ENCODE assay signal across 21 mouse cellular contexts in the genomic region with DNA sequence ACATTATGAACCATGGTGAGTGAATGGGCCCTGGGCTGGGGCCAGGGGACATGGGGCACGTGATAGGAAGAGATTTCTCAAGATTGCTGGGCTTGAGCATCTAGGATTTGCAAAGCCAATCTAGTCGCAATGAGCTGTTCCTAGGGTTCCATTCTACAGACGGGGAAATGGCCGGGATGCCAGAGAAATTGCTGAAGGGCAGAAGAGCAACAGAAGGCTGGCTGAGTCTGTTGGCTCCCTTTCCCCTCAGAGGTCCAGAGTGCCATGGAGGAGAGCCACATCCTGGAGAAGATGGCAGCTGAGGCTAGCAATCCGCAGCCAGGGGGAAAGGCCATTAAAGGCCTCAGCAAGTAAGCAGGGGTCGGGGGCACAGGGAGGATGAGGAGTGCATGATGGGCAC. TPM values are rescaled to one million over a fixed set of nuclear protein-coding genes. Genes with fewer than 3 reads are reported as not detected.
"Had no signal": no experiment of that assay in that cellular context is flagged by ENCODE, and none has a peak within 500 bp of the region (broad histone marks: within the 10 kb centered on the region; RNA-seq: fewer than 3 reads in every experiment).

No protein-coding gene starts in this region.

- H3K4me3 ChIP-seq: kidney, embryonic 15.5 days; left cerebral cortex, adult 2 months; limb, embryonic 12.5 days; midbrain, embryonic 12.5 days; stomach, embryonic 15.5 days had no signal

- H3K4me1 ChIP-seq: kidney, embryonic 15.5 days; limb, embryonic 12.5 days; midbrain, embryonic 12.5 days; stomach, embryonic 15.5 days had no signal

- H3K9me3 ChIP-seq: kidney, embryonic 15.5 days; limb, embryonic 12.5 days; midbrain, embryonic 12.5 days; stomach, embryonic 15.5 days had no signal

- H3K27ac ChIP-seq: kidney, embryonic 15.5 days; left cerebral cortex, adult 2 months; limb, embryonic 12.5 days; liver, embryonic 14.5 days; midbrain, embryonic 12.5 days; stomach, embryonic 15.5 days had no signal

- H3K36me3 ChIP-seq: kidney, embryonic 15.5 days; limb, embryonic 12.5 days; midbrain, embryonic 12.5 days; stomach, embryonic 15.5 days had no signal

- H3K27me3 ChIP-seq: kidney, embryonic 15.5 days; limb, embryonic 12.5 days; midbrain, embryonic 12.5 days; stomach, embryonic 15.5 days had no signal

- H3K9ac ChIP-seq: kidney, embryonic 15.5 days; limb, embryonic 12.5 days; liver, embryonic 14.5 days; midbrain, embryonic 12.5 days; stomach, embryonic 15.5 days had no signal

- DNase-seq: kidney, postnatal 14 days; liver; lung, adult 18-20 months; right cerebral cortex, postnatal 14 days; thymus, postnatal 36 days had no signal

- H3K4me2 ChIP-seq: kidney, embryonic 15.5 days; limb, embryonic 12.5 days; midbrain, embryonic 12.5 days; stomach, embryonic 15.5 days had no signal

RNA-seq across cellular contexts. Expression of a gene that starts 2.5 kb away (rescaled TPM):
- total RNA-seq: layer of hippocampus, adult 8-10 months; layer of hippocampus, postnatal 25 days; left cerebral cortex, adult 2 months; left cerebral cortex, postnatal 25 days; megakaryocyte-erythroid progenitor cell, adult 5-6 weeks had no signal
- polyA plus RNA-seq: kidney, embryonic 15.5 days; large intestine, adult 2 months; limb, embryonic 12.5 days; liver, embryonic 14.5 days; lung, embryonic 16.5 days; midbrain, embryonic 12.5 days; midbrain, postnatal 0 days; neural tube, embryonic 14.5 days; spleen, adult 2 months; stomach, embryonic 15.5 days; thymus, postnatal 0 days had no signal

RNA-seq across cellular contexts. Expression of a gene that starts 15.3 kb away (rescaled TPM):
- total RNA-seq: layer of hippocampus, adult 8-10 months; layer of hippocampus, postnatal 25 days; left cerebral cortex, adult 2 months; left cerebral cortex, postnatal 25 days; megakaryocyte-erythroid progenitor cell, adult 5-6 weeks had no signal
- polyA plus RNA-seq: kidney, embryonic 15.5 days; large intestine, adult 2 months; limb, embryonic 12.5 days; liver, embryonic 14.5 days; lung, embryonic 16.5 days; midbrain, embryonic 12.5 days; midbrain, postnatal 0 days; neural tube, embryonic 14.5 days; stomach, embryonic 15.5 days had no signal

RNA-seq across cellular contexts. Expression of a gene that starts 27.9 kb away (rescaled TPM):
- total RNA-seq: layer of hippocampus, adult 8-10 months; layer of hippocampus, postnatal 25 days; left cerebral cortex, adult 2 months; left cerebral cortex, postnatal 25 days; megakaryocyte-erythroid progenitor cell, adult 5-6 weeks had no signal
- polyA plus RNA-seq: kidney, embryonic 15.5 days; large intestine, adult 2 months; limb, embryonic 12.5 days; liver, embryonic 14.5 days; lung, embryonic 16.5 days; midbrain, embryonic 12.5 days; neural tube, embryonic 14.5 days; stomach, embryonic 15.5 days had no signal

RNA-seq across cellular contexts. Expression of a gene that starts 31.8 kb away (rescaled TPM):
- total RNA-seq: layer of hippocampus, adult 8-10 months; layer of hippocampus, postnatal 25 days; left cerebral cortex, adult 2 months; left cerebral cortex, postnatal 25 days; megakaryocyte-erythroid progenitor cell, adult 5-6 weeks; midbrain, postnatal 0 days had no signal
- polyA plus RNA-seq: kidney, embryonic 15.5 days; large intestine, adult 2 months; limb, embryonic 12.5 days; liver, embryonic 14.5 days; lung, embryonic 16.5 days; midbrain, embryonic 12.5 days; midbrain, postnatal 0 days; neural tube, embryonic 14.5 days; spleen, adult 2 months; stomach, embryonic 15.5 days; thymus, postnatal 0 days had no signal

RNA-seq across cellular contexts. Expression of a gene that starts 35.3 kb away (rescaled TPM):
- total RNA-seq: layer of hippocampus, adult 8-10 months; layer of hippocampus, postnatal 25 days; left cerebral cortex, adult 2 months; left cerebral cortex, postnatal 25 days; megakaryocyte-erythroid progenitor cell, adult 5-6 weeks; midbrain, postnatal 0 days had no signal
- polyA plus RNA-seq: kidney, embryonic 15.5 days; large intestine, adult 2 months; limb, embryonic 12.5 days; lung, embryonic 16.5 days; midbrain, embryonic 12.5 days; midbrain, postnatal 0 days; neural tube, embryonic 14.5 days; spleen, adult 2 months; stomach, embryonic 15.5 days had no signal
